Mouse (Mus musculus): ENCODE measurements around the gene Unc5b. TPM values are rescaled to one million over a fixed set of nuclear protein-coding genes. Genes with fewer than 3 reads are reported as not detected.

The Unc5b gene
- polyA plus RNA-seq, 1 experiment from 2014 or later = 8.3 TPM

DNA sequence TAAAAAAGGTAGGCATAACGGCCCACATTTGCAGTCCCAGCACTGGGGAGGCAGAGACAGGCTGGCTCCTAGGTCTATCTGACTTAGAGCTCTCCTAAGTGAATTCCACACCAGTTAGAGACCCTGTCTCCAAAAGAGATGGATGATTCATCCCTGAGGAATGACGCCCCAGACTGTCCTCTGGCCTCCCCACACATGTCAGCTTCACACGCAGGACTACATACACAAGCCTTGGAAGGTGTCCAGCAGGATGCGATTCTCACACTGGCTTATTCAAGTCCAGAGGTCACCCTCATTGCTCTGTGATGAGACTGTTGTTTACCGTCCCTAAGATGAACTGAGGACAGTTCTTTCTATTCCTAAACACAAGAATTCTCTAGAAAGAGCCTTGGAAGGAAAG is 12.2 kb downstream of the Unc5b start:
- no peak overlapping the region for H3K4me3 ChIP-seq
- no peak overlapping the region for H3K4me2 ChIP-seq (replicated peaks)
- 73% methylated on average over 5 of the region's 5 CpGs for WGBS
- peaks cover 87% of the 10 kb centered on the region for H3K4me1 ChIP-seq
- no peaks in the 10 kb centered on the region for H3K27me3 ChIP-seq
- H3K27ac ChIP-seq = no peak overlapping the region
- H3K36me3 ChIP-seq = no peaks in the 10 kb centered on the region
- no peak overlapping the region for H3K9ac ChIP-seq
- ATAC-seq (ENCODE audit: low FRiP score, low read depth) = no peak
- no peaks in the 10 kb centered on the region for H3K9me3 ChIP-seq

DNA sequence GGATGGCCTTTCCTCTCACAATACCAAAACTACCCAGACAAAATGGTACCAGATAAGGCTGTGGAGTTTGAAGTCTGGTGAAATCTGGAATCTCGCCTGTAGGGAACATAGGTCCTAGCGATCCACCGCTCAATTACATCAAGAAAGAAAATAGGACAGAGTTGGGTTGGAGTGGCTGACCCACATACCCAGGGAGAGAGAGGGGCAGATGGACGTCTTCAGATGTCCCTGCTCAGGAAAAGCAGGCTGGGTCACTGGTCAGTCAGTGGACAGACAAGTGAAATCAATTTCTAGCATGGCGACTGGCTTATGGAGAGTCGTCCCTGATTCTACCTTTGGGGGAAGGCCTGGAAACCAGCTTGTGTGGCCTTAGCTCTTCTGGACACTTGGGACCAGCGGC is 12.7 kb downstream of the Unc5b start:
- no peak overlapping the region for H3K4me2 ChIP-seq (replicated peaks)
- no peak for ATAC-seq (ENCODE audit: low FRiP score, low read depth)
- H3K9me3 ChIP-seq = no peaks in the 10 kb centered on the region
- 86% methylated on average over 7 of the region's 7 CpGs for WGBS
- peaks cover 87% of the 10 kb centered on the region for H3K4me1 ChIP-seq
- H3K4me3 ChIP-seq = no peak overlapping the region
- H3K36me3 ChIP-seq = no peaks in the 10 kb centered on the region
- no peak overlapping the region for H3K9ac ChIP-seq
- no peaks in the 10 kb centered on the region for H3K27me3 ChIP-seq
- H3K27ac ChIP-seq = no peak overlapping the region

DNA sequence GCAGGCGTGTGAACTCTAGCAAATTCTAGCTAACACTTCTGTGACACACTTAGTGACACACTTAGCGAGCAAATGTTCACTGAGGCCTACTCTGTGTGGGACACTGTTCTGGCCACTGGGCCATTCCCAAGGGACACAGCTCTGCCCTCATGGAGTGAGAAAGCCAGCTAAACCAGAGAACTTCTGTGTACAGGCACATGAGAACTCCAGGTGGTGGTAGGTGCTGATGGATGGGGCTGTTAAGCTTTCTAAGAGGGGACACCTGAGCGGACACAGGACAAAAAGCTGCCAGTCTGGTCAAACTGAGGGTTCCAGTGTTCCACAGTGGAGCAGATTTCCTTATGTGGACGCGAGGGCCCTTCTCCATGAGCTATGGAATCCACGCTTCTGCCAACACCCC is 13.5 kb downstream of the Unc5b start:
- Histone ChIP-seq H3K9ac (no peak overlapping the region), H3K4me2 (replicated peaks) (no peak overlapping the region), H3K27ac (no peak overlapping the region), H3K27me3 (no peaks in the 10 kb centered on the region), H3K36me3 (no peaks in the 10 kb centered on the region), H3K4me1 (peaks cover 87% of the 10 kb centered on the region), H3K9me3 (no peaks in the 10 kb centered on the region), H3K4me3 (no peak overlapping the region)
- WGBS = 84% methylated on average over 6 of the region's 6 CpGs
- ATAC-seq (ENCODE audit: low FRiP score, low read depth) = no peak

DNA sequence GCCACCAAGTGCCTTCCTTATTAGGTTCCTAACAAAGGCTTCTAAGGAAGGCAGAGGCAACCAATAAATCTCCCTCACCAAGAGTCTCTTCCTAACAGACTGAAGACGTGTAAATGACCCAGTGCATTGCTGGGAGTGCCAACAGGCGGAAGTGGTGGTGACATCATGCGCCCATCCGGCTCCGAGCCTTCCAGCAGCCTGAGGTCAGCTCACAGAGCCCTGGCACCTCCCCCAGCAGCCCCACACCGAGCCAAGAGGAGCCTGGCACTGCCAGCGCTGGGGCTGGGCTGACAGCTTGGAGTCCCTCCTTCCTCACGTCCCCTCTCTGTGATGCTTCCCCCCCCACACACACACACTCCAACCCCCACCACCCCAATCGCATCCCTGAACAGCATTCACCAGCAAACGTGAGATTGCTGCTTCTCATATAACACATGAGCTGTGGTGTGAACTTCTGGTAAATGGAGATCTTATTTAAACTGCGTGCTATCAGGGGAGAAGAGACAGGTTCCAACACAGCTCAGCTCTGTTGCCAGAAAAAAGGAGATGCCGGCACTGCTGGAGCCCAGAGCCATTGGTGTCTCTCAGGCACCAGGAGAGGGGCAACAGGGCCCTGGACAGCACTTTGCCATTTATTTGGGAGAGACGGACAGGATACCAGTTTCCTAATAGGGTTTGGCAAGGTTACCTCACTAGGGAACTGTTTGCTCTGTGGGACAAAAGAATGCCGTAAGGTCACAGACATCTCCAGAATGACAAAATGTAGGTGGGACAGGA is 14.3 kb downstream of the Unc5b start:
- peaks cover 87% of the 10 kb centered on the region for H3K4me1 ChIP-seq
- H3K9ac ChIP-seq = 0 out of 2 replicates have a peak overlapping the region, but pooled peaks have one; percentile 8
- H3K27ac ChIP-seq = peak overlapping the region; percentile 39; the same call in 1 of the 2 replicates
- no peak overlapping the region for H3K4me3 ChIP-seq
- no peaks in the 10 kb centered on the region for H3K9me3 ChIP-seq
- 25% methylated on average over 14 of the region's 14 CpGs for WGBS
- H3K4me2 ChIP-seq (replicated peaks) = peak overlapping the region; percentile 31
- ATAC-seq (ENCODE audit: low FRiP score, low read depth) = no peak
- H3K36me3 ChIP-seq = no peaks in the 10 kb centered on the region
- no peaks in the 10 kb centered on the region for H3K27me3 ChIP-seq

DNA sequence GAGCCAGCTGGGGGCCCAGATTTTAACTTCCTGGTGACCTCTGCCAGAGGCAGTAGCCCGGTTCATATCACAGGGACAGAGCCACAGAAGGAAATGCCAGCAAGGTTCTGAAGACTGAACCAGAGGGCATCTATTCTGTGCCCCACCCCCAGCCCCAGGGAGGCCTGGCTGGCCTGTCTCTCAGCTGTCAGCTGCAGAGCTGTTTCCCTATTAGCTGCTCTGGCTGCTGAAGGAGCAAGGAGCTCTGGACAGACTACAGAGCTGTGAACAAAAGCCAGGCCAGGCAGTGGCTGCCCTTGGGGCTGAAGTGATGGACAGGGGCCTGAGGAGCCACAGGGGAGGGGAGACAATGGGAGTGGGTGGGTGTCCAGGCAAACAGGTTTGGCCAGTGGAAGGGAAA is 15.5 kb downstream of the Unc5b start:
- peaks cover 90% of the 10 kb centered on the region for H3K4me1 ChIP-seq
- 19% methylated on average over 1 of the region's 1 CpGs for WGBS
- no peak overlapping the region for H3K4me3 ChIP-seq
- H3K27ac ChIP-seq = peak overlapping the region; percentile 94
- H3K4me2 ChIP-seq (replicated peaks) = no peak overlapping the region
- H3K9ac ChIP-seq = 0 out of 2 replicates have a peak overlapping the region, but pooled peaks have one; percentile 26
- H3K27me3 ChIP-seq = no peaks in the 10 kb centered on the region
- no peaks in the 10 kb centered on the region for H3K36me3 ChIP-seq
- no peak for ATAC-seq (ENCODE audit: low FRiP score, low read depth)
- H3K9me3 ChIP-seq = no peaks in the 10 kb centered on the region

DNA sequence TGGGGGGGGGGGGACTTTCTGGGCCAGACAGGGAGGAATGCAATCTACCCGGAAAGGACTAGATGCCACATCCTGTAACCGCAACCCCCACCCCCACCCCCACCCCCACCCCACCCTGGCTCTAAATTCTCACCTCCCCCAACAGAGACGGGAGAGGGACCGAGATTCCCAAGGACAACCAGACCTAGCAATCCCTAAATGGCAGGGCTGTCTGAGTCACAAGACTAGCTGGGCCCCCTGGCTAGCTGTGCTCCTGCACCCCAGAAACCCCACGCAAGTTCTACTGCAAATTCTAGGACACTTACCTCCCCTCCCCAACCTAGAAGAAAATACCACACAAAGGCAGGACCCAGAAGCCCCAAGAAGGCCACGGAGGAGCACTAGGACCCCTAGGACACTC is 16.3 kb downstream of the Unc5b start:
- no peak for ATAC-seq (ENCODE audit: low FRiP score, low read depth)
- no peaks in the 10 kb centered on the region for H3K9me3 ChIP-seq
- no peaks in the 10 kb centered on the region for H3K27me3 ChIP-seq
- H3K4me2 ChIP-seq (replicated peaks) = peak overlapping the region; percentile 46
- H3K4me1 ChIP-seq = peaks cover 90% of the 10 kb centered on the region
- H3K9ac ChIP-seq = peak overlapping the region; percentile 51; the same call in 1 of the 2 replicates
- no peaks in the 10 kb centered on the region for H3K36me3 ChIP-seq
- H3K4me3 ChIP-seq = no peak overlapping the region
- H3K27ac ChIP-seq = peak overlapping the region; percentile 94
- 14% methylated on average over 6 of the region's 6 CpGs for WGBS

DNA sequence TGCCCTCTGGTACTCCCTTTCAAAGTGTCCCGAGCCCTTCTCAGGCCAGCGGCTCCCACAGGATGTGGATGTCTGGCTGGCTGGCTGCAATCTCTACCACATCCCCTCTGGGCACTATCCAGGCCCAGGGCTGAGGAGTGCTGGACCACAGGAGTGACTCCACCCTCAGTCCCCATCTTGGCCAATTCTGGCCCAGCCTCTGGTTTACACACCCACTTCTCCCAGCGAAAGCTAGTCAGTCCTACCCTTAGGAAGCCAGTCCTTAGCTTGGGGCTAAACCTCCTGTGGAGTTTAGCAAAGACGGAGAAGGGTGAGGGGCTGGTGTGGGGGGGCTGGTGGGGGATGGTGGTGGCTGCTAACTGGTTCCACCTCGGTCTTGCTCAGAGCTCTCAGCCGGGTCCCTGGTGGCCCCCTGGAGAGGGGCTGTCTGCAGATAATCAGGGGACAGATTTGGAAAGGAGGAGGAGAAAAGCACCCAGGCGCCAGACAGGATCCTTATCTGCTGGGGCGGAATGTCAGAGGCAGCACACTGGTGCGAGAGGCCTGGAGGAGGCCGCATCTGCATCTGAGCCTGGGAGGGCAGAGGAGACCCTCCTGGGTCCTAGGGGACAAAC is 16.8 kb downstream of the Unc5b start:
- H3K4me2 ChIP-seq (replicated peaks) = peak overlapping the region; percentile 46
- peak overlapping the region; percentile 48; the same call in 1 of the 2 replicates for H3K9ac ChIP-seq
- 9% methylated on average over 10 of the region's 10 CpGs for WGBS

DNA sequence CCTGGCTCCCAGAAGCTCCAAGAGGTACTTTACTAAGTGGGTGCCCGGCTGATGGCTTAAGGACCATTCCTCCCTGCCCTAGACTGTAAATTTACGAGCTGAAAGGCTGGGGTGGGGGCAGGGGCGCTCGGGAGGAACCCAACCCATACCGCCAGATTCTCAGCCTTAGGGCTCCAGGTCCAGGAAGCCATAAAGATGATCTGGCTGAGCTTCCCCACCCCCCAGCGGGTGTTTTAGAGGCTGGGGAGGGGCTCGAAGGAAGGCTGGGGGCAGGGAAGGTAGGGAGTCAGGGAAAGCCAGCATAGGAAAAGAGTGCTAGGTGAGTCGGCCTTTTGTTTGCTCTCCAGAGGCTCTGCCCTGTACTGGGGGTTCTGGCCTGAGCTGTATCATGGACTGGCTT is 17.8 kb downstream of the Unc5b start:
- H3K27ac ChIP-seq = peak overlapping the region; percentile 94
- H3K4me3 ChIP-seq = no peak overlapping the region
- H3K9ac ChIP-seq = peak overlapping the region; percentile 48; the same call in 1 of the 2 replicates
- 7% methylated on average over 8 of the region's 8 CpGs for WGBS
- peak; percentile 33; the same call in 1 of the 2 replicates for ATAC-seq (ENCODE audit: low FRiP score, low read depth)
- H3K4me2 ChIP-seq (replicated peaks) = peak overlapping the region; percentile 46
- peaks cover 94% of the 10 kb centered on the region for H3K4me1 ChIP-seq
- no peaks in the 10 kb centered on the region for H3K36me3 ChIP-seq
- no peaks in the 10 kb centered on the region for H3K27me3 ChIP-seq
- H3K9me3 ChIP-seq = no peaks in the 10 kb centered on the region

More for the DNA sequence above, 16.8 kb downstream of the Unc5b start:
- H3K4me1 ChIP-seq = peaks cover 91% of the 10 kb centered on the region
- H3K9me3 ChIP-seq = no peaks in the 10 kb centered on the region
- ATAC-seq (ENCODE audit: low FRiP score, low read depth) = peak; percentile 20; the same call in 1 of the 2 replicates
- H3K27ac ChIP-seq = peak overlapping the region; percentile 94
- no peak overlapping the region for H3K4me3 ChIP-seq
- no peaks in the 10 kb centered on the region for H3K36me3 ChIP-seq
- H3K27me3 ChIP-seq = no peaks in the 10 kb centered on the region

DNA sequence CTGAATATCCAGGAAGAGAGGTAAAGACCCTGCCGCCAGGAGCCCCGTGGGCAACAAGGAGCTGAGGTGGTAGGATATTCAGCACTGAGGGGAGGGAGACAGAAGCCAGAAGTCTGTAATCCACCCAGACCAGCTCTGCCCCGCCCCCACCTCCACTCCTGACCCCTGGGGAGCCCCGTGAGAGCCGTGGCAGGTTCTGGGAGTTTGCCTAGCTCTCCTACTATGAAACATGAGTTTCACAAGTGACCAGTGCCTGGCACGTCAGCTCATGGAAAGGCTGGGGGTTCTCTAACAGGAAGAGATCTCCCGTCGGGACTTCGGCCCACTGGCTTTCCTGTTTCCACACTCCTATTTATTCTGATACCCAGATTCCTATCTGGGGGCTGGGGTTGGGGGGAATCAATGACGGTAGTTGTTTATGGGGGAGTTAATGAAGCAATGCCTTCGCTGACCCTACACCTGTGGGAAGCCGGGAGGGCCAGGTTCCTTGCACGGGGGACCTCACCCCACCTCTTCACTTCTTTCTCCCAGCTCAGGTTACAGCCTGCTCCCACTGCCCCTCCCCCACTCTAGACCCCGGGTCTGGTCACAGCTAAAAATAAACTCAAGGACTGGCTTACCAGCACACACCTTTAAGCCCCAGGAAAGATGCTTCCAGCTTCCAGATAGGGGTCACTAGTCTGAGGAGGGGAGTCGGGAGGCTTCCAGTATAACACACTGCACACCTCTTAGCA is 19.4 kb downstream of the Unc5b start:
- peak overlapping the region; percentile 94 for H3K27ac ChIP-seq
- ATAC-seq (ENCODE audit: low FRiP score, low read depth) = no peak
- peak overlapping the region; percentile 51 for H3K4me2 ChIP-seq (replicated peaks)
- peaks cover 98% of the 10 kb centered on the region for H3K4me1 ChIP-seq
- H3K9ac ChIP-seq = peak overlapping the region; percentile 48
- no peaks in the 10 kb centered on the region for H3K36me3 ChIP-seq
- no peaks in the 10 kb centered on the region for H3K9me3 ChIP-seq
- WGBS = 2% methylated on average over 15 of the region's 15 CpGs
- no peaks in the 10 kb centered on the region for H3K27me3 ChIP-seq
- peak overlapping the region; percentile 5; the same call in 1 of the 2 replicates for H3K4me3 ChIP-seq

DNA sequence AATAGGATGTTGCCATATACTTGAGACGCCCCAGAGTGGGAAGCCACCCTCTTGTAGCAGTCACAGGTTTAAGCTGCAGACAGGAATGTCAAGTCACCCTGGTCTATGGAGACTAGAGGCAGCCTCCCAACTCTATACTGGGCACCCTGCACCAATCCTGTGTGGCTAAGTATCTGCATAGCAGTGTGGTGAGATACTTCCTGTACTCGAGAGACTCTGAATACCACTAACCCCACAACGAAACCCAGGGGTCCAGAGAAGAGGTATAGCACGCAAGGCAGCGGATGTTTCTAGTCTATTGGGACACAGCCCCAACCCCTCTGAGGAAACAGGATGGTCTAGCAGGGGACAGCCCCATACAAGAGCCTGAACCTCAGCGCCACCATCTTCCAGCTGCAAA is 22.9 kb downstream of the Unc5b start:
- no peak overlapping the region for H3K4me3 ChIP-seq
- H3K9ac ChIP-seq = no peak overlapping the region
- H3K9me3 ChIP-seq = no peaks in the 10 kb centered on the region
- 57% methylated on average over 6 of the region's 6 CpGs for WGBS
- peak overlapping the region; percentile 86 for H3K27ac ChIP-seq
- peak overlapping the region; percentile 61 for H3K4me2 ChIP-seq (replicated peaks)
- peaks cover 98% of the 10 kb centered on the region for H3K4me1 ChIP-seq
- H3K27me3 ChIP-seq = no peaks in the 10 kb centered on the region
- H3K36me3 ChIP-seq = no peaks in the 10 kb centered on the region
- ATAC-seq (ENCODE audit: low FRiP score, low read depth) = no peak

DNA sequence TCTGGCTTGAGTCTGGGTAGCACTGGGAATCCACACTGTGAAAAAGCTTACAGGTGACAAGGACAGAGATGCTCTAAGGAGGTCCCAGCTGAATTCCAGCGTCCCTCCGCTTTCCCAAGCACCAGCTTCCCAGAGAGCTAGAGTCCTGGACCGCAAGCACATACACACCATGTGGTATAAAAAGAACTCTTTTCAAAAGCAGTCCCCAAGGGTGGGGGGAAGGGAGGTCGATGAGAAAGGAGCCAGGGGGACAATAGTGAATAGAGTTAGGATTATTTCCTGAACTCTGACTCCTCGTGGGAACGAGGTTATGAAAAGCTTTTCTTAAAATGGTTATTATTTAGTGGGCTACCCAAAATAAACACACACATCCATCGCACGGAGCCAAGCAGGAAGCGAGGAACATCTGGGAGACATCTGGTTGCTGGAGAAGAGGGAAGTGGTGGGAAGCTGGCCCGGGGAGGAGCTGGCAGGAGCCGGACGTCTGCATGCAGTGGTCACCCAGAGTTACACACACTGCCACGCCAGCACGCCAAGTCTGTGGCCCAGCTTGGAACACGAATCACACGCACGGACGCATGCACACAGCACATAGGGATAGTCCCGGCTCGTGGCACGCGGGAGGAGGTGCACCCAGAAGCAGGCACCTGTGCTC is 23.7 kb downstream of the Unc5b start:
- Histone ChIP-seq H3K4me3 (peak overlapping the region; percentile 24), H3K4me2 (replicated peaks) (peak overlapping the region; percentile 61), H3K27ac (peak overlapping the region; percentile 86), H3K27me3 (no peaks in the 10 kb centered on the region), H3K9me3 (no peaks in the 10 kb centered on the region), H3K36me3 (no peaks in the 10 kb centered on the region), H3K9ac (peak overlapping the region; percentile 51), H3K4me1 (peaks cover 97% of the 10 kb centered on the region)
- 18% methylated on average over 22 of the region's 22 CpGs for WGBS
- peak; percentile 25; the same call in 1 of the 2 replicates for ATAC-seq (ENCODE audit: low FRiP score, low read depth)
